Mouse (Mus musculus) inflammation-experienced regulatory T-cells, adult 6 months (primary cell): ENCODE measurements at regions not wholly inside any gene's neighbourhood (a gene's known extent, or its start where the extent isn't known, plus 50 kb on each side); places are given as distances from the start of the nearest gene placed in this dataset.

Experiments
- ATAC-seq: one replicate; pipeline ENCODE4 v1.8.0; 2017

DNA sequence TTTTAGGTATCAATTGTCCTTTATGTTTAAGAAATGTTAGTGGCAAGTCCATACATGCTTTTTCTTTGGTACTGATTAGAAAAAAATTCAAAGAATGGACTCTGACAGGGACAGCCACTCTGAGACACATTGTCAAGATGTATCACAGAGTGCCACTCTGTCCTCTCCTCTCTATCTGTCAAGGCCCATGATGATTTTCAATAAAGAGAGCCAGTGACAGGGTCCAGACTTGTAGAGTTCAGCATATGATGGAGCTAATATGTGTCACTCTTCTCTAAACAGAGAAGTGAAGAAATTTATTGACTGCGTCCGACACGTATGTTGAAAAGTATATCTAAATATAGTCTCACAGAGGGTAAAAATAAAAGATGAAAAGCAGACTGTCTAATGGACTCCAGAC, 672.2 kb upstream of the 4930452B06Rik start:
- ATAC-seq, result no peak

DNA sequence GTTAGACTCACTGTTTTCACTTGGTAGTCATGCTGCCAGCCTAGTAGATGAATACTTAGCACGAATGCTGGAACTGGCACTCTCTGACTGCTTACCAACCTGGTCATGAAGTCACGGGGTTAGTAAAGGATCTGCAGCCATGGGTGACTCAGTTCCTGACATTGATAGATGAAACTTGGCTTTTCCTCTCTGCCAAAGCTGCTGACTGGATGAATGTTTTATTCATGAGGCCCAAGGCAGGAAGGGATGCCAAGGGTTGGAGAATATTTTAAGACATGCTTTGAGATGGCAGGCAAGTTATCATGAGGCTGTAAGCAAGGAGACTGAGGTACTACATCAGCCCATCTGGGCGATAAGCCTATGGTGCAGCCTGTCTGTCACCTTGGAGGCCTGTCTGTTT, 671.1 kb upstream of the 4930452B06Rik start:
- no peak for ATAC-seq

DNA sequence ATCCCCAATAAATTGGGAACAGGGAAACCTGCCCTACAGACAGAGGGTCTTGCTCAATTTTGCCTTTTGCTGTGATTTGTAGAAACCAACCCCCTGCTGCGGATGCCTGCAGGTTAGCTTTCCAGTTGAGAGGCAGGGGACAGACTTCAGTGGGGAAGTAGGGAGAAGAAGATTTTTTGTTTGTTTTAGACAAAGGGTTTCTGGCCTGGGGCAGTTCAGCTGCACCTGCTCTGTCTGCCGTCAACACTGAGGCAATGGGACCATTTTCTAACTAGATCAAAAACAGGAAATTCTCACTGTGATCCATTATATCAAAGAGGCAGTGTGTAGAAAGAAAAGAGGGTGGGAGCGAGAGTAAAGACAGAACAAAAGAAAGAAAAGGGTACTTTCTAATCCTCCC, 665.6 kb upstream of the 4930452B06Rik start:
- no peak for ATAC-seq

DNA sequence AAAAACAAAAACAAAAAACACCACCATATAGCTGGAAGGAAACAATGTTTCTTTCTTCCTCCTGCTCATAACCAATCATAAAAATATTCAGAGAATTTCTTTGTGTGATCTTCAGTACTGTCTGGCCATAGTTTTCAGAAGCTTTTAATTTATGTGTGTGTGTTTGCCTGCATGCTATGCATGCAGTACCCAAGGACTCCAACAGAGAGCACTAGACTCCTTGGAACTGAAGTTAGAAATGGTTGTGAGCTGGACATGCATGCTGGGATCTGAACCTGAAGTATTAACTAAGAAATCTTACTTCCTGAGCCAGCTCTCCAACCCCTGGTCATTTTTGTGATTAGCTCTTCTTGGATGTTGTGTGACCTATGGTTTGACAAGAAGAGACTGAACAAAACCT, 664.7 kb upstream of the 4930452B06Rik start:
- no peak for ATAC-seq

DNA sequence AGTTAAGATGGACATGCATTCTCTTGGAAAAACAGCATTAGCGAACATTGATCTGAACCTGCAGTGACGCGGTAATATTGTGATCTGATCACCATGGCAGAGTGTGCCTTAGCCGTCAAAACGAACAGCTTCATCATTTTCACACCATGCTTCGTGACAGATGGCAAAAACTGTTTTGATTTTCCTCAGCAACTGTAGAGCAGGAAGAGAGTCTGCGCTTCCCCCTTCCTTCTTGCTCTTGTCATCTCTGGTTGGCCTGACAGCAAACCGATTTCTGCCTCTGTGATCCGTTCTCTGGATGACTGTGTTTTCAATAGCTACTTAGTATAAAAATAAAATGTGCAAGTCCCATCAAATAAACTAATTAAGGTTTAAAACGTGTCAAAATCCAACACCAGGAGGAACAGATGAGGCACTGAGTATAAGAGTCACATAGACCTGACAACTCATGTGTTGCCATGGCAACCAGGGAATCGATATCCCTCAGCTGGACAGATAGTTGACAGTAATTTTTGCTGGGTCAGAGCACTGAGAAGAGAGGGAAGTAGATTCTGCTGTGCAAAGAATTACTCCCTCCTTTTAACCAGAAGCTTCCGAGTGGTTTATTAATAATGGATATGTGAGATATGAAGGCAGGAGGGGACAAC, 663.9 kb upstream of the 4930452B06Rik start:
- ATAC-seq, result no peak

DNA sequence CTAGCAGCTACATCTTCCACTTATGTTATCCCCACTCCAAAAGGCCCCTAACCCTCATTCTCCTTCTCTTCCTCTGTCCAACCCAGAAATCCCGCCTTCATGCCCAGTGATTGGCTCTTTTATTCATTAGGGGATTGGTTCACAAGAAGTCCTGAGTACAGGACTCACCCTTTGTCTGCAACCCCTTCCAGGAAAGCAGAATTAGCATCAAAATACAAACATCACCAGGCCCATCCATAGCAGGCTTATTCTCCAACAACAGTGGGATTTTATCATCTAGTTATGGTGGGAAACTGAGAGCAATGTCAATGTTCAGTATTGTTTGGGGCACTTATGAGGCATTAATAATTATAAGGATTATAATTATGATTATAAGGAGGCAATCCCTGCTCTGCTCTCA, 661.3 kb upstream of the 4930452B06Rik start:
- ATAC-seq, result no peak

DNA sequence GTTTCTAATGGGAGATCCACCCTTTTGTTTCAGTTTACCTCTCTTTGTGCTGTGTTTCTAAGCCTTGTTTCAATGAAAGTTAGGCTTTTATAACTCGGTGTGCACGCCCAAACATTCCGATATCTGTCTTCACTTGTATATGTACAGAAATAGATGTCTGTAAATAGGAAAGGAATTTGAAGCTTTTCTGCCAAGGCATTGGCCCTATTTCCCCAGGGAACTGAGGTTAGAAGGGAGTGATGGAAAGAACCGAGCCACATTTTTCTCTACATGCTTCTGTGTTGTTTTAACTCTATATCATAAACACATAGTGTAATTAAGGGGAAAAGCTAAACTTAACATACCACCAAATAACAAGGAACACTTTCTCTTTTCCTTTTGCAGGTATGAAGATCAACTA, 653.8 kb upstream of the 4930452B06Rik start:
- no peak for ATAC-seq

DNA sequence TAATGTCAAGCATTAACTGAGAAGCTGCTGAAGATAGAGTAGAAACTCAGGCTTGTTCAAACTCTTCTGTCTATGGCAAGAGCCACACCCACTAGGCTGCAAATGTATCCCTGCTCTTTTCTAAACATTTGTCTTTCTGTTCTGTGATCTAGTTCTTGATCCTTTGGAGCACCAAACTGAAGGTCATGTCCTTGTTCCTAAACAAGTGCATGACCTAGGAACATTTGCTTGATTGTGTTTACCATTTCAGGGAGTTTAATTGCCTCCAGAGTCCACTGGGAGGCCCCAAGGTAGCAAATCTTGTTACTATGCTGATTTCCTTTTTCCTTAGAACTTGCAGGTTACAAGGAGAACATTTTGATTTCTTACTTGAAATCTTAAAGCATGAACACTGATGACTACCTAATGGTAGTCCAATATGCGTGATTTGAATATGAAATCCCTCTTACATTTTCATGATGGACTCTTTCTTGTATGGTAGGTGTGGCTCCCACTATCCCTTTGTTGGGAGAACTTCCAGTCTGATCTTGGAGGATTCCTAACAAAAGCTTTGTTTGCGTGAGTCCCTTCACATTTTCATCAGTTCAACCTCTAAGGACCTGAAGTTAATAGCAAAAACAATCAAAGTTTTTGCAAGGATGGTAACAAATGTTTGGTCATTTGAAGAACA, 652.9 kb upstream of the 4930452B06Rik start:
- ATAC-seq, result no peak

DNA sequence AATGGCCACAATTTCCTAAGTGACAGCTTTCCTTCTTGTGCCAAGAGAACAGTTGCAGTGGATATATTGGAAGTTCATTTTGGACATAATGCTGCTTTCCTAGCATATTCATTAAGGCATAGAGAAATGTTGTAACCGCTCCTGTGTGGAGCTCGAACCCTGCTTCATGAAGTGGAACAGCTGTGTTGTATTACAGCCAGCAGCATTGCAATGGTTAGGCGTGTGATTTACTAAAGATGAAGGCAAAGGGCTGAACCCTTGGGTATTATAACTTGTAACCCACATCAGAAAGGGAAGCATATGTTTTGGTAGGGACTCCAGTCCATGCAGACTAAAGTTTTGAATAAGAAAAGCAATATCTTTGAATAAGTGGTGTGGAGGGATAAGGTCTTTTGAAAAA, 649.2 kb upstream of the 4930452B06Rik start:
- ATAC-seq, result no peak

DNA sequence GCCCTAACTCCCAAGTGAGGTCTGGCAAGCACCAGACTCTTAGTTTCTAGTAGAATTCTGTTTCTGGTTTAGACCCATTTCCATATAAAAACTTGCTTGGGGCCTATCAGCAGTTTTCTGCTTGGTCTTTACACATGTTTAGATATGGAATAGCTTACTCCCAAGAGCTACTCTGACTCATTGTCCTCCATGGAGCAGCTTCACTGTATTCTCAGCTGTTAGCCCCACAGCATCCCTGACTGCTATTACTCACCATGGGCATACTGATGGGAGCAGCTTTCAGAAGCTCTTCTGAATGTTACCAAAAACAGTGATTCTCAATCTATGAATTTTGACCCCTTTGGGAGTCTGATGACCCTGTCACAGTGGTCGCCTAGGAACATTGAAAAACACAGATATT, 630.1 kb upstream of the 4930452B06Rik start:
- no peak for ATAC-seq

DNA sequence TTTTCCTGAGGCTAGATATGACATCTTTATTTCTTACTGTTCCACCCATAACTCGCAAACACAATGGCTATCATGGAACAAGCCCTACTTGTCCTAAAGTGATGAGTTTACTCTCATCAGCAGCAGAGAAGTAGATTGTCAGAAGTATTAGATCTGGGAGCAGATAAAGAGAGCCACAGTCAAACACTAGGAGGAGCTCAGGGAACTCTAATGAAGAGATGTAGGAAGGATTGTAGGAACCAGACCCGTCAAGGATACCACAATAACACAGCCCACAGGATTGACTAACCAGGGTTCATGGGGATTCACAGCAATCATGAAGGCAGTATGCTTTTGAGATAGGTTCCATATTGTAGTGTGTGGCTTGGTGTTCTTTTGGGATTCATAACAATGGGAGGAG, 628.5 kb upstream of the 4930452B06Rik start:
- no peak for ATAC-seq

DNA sequence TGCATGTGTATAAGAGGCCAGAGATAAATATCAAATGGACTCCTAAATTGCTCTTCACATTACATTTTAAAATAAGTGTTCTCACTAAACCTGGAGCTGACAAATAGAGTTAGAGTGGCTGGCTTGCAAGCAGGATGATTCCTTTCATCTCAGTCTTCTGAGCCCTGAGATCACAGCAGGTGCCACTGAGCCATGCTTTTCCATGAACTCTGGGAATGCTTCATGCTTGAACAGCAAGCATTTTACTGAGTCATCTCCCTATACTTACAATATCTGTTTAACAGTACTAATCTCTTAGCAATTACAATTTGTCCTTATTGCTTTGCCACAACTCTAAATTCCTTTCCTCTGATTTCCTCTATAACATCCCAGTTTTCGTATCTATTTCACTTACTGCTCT, 622.1 kb upstream of the 4930452B06Rik start:
- ATAC-seq, result no peak

DNA sequence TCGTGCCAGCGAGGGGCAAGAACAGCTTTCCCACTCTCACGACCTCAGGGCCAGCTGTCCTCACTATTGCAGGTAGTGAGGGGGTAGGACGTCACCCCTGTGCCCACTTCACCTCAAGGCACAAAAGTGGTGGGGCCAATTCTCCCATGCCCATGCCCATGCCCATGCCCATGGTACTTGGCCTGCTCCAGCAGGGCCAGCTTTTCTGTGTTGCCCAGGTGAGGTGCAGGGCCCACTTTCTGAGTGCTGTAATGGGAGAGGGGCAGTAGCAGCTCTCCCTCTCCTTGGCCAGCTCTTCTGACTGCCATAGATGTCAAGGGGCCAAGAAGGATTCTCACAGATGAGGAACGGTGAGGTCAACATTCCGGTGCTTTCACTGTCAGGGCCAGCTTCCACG, 619.6 kb upstream of the 4930452B06Rik start:
- no peak for ATAC-seq

DNA sequence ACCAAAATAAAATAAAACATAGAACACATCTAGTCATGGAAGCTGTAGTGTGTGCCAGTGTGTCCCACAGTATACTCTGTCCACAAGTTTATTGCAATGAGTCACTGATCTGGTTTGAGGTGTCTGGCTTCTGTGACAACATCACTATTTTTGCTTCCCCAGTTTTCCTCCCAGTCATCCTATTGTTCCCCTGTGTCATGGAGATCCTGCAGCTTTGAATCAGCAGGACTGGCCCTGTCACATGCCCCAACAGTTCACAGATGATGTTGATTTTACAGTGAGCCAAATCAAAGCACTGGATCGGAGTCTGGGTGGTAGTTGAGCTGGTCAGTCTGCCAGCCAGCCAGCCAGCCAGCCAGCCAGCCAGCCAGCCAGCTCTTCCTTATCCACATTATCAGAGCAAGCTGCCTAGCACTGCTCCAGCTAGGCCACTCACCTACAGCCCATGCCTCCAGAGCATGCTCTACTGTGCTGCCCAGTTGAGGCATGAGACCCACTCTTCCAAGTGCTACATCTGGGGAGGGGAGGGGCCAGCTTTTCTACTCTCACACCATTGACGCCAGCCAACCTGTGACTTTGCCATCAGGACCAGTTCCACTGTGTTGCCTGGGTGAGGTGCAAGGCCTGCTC, 619.1 kb upstream of the 4930452B06Rik start:
- no peak for ATAC-seq

DNA sequence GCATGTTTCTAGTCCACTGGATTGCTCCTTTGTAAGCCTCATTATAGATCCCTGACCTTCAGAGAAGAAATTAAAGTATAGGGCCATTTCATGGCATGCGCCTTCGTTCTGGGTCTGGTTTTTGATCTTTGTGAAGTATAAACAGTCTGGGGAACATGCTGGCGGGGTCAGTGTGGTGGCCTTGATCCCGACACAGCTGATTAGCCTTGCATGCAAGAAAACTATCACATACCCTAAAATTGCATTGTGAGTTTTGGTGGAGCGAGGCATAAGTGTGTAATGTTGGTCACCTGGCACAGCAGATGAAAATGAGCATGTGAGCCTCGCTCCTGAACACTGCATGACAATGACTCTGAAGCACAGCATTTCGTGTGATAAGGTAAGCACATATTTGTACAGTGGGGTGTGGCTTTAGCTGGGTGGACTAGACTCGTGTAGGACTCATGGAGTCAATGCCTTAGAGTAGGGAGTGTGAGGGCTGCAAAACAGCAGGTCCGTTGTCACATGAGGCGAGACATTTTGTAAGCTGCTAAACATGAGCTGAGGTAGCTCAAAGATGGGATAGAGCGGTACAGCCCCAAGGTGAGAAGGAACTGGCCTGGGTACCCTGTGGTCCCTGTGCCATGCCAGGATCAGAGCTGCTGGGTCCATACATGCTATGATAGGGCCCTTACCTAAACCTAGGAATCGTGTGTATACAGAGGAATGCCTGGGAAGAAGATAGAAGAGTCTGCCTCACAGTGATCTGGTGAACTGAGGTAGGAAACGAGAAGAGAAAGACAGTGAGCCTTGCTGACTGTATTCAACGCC, 601.4 kb upstream of the 4930452B06Rik start:
- ATAC-seq, result no peak

DNA sequence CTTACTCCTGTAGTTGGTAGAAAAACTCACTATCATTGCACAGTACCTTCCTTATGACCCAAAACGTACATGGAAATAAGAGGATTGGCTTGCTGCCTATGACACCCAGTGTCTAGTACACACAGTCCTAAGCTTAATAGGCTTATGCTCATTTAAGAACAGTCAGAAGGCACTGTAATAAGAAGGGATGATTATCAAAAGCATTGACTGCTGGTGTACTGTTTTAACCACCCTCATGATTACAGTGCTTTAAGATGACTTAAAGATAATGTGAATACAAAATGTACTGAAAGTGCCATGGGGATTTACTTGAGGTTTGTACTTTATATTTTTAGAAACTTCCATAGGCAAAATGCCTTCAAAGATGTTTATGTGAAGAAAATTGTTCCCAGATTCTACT, 586.0 kb upstream of the 4930452B06Rik start:
- ATAC-seq, result no peak

DNA sequence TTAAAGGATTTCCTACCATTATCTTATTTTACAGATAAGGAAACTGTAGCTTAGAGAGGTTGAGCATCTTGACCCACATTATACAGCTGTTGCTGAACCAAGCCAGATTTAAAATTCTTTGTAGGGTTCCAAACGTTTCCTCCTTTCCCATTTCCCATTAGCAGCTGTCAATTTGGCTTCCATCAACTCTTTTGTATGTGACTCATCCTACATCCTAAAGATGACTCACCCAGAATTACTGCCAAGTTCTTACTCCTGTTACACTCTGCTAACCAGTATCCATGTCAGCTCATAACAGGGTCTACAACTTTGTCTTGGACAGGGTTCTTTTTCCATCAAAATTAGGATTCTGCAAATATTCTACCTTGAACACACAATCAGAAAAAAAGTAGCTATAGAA, 579.2 kb upstream of the 4930452B06Rik start:
- no peak for ATAC-seq

DNA sequence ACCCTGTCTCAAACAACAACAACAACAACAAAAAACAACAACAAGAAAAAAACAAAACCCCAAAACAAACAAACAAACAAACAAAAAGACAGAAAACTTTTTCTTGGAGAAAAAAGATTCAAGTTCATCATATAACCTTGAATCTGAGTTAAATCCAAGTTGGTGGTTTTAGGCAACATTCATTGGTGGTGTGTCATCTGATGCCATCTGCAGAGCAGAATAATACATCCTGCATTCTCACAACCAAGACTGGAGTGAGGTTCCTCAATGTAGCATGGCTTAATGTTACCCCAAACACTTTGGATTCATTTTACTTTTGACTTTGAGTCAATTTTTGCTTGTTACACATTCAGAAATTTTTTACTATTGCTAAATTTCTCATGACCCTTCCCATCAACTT, 577.3 kb upstream of the 4930452B06Rik start:
- no peak for ATAC-seq

DNA sequence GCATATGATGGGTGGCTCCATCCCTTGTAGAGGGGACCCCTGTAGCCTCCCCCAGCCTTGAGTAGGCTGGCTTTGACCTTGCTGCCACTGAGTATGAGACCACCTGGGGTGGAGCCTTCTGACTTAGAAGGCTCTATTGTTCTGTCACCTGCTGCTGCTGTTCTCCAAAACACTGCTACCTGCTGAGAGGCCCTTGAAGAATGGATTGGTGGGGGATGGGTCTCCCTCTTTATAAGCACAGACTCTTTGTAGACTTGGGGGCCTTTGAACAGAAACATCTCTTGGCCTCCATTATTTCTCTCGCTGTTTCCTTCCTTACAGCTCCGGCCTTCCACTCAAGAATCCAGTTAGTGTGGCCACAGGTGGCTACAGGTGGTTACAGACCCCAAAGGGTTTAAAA, 576.1 kb upstream of the 4930452B06Rik start:
- no peak for ATAC-seq

DNA sequence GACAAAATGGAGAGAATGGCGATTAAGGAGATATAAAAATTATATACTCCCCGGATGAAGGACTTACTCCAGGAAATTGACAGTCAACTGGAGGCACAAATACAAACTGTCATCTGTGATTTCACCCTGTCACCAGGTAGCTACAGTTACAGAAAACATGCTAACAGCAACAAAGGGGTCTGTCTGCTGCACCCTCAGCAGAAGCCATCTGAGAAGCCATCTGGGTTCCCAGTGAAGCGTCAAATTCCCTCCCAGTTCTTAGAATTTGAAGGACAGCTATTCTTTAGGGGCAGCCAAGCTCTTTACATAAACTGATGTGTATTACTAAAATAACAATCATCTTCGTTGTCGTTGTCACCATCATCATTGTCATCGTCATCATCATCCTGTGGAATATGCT, 561.6 kb upstream of the 4930452B06Rik start:
- ATAC-seq, result no peak

DNA sequence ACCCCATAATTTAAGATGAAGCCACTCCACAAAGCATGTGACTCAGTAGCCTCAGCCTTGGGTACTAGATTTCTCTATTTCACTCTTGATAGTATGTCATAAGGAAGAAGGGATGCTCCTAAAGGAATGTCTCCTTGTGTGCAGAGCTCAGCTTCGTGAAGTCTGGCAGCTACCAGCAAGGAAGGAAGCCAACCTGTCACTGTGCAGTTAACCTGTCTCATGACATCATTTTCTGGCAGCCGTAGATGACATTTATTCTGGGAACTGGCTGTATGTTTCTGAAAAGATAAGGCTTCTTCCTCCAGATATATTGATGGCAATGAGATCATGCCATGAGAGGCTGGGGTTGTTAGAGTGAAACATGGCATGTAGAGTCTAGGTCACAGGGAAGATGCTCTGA, 534.2 kb upstream of the 4930452B06Rik start:
- no peak for ATAC-seq

DNA sequence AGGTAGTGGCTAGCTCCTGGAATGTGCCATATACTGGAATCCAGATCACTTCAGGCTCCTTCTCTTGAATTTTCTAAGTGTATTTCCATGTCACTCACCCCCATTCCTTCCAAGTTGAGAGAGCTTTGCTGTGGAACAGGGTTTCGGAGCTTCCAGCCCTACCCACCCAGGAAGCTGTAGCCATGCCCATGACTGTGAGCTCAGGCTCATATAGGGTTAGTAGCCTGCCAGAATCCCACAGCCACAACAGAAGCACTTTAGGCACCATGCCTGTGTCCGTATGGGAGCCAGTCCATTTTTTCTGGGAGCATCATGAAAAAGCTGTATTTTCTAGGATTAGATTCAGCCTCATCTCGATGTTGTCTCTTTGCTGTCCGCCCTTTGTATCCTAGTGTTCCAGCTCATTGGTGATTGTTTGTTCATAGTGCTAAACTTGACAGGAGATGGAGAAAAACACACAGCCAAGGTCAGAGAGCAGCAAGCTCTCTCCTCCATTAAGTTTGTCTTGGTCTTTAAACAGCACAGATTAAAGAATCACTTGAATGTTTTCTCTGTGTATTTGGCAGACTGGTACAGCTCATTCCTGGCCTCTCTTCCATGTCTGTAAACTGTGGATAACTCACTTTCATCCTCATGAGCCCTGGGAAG, 526.2 kb upstream of the 4930452B06Rik start:
- no peak for ATAC-seq

DNA sequence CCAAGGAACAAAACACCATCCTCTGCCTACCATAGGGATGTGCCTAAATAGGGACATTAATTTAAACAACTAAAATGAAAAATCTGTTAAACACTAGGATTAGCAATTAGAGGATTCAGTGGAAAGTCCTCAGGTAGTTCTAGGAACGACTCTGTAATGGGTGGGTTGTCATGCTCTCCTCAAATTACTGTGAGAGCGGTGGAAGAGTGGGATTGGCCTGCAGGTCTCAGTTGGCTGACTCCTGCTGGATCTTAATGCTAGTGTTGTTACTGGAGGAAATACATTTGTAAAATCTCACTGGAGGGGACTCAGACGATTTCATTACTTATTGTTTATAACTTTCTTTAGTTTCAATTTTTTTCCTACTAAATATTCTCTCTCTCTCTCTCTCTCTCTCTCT, 525.6 kb upstream of the 4930452B06Rik start:
- ATAC-seq, result no peak
